Mouse (Mus musculus): ENCODE measurements around the gene Ift88. TPM values are rescaled to one million over a fixed set of nuclear protein-coding genes. Genes with fewer than 3 reads are reported as not detected.

Gene Ift88
- total and polyA plus RNA-seq, 3 experiments = 6.7 to 12.3 (median 8.1) TPM

DNA sequence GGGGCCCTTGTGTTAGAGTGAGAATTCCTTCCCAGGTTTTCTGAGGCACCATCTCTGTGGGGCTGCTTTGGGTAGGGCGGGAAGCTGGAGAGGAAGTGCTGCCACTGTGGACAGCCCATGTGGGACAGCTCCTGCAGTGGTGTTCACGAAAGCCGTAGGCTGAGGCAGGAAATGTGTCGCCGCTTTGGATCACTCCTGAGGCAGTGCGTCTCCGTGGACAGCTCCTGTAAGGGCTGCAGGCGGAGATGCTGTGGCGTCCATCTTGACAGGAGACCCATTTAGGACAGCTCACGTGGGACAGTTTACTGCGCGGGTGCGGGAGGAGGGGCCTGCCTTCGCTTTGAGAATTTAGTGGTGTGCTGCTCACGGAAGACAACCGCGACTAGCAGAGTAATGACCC is 121.7 kb downstream of the Ift88 start:
- H3K36me3 ChIP-seq (replicated peaks in 1 of 2; ENCODE audit: control insufficient read depth in 1 of 2, insufficient read depth in 1 of 2, low read length in 1 of 2) = peaks cover 15 to 33% of the 10 kb centered on the region in 2 experiments
- no peak overlapping the region for H3K4me3 ChIP-seq (replicated peaks in 1 of 3; ENCODE audit: low read depth in 2 of 3, low read length in 2 of 3, poor library complexity in 1 of 3)
- H3K27ac ChIP-seq (ENCODE audit: insufficient read depth, low read depth) = no peak overlapping the region
- no peak overlapping the region for H3K9ac ChIP-seq (ENCODE audit: insufficient read depth, low read depth)
- no peaks in the 10 kb centered on the region for H3K9me3 ChIP-seq (replicated peaks; ENCODE audit: low read length)
- no peaks in the 10 kb centered on the region for H3K79me2 ChIP-seq (replicated peaks; ENCODE audit: control insufficient read depth, extremely low read depth, insufficient read depth, poor library complexity, severe bottlenecking)
- TF ChIP-seq GABPA (IDR thresholded peaks at IDR 0.05; ENCODE audit: insufficient replicate concordance, low read depth, low read length) (no peak), ELF1 (IDR thresholded peaks at IDR 0.05; ENCODE audit: low read depth, low read length) (no peak), PAX5 (IDR thresholded peaks at IDR 0.05; ENCODE audit: low read length) (no peak), ZC3H11A (IDR thresholded peaks at IDR 0.05; ENCODE audit: low read depth, low read length) (no peak), SIN3A (IDR thresholded peaks at IDR 0.05; ENCODE audit: low read length) (no peak), ETS1 (conservative IDR thresholded peaks at IDR 0.05; ENCODE audit: low read depth, low read length) (no peak), RAD21 (IDR thresholded peaks at IDR 0.05; ENCODE audit: low read depth, low read length) (no peak), CTCF (conservative IDR thresholded peaks at IDR 0.05 in 1 of 2, IDR thresholded peaks at IDR 0.05 in 1 of 2; ENCODE audit: low read depth in 2 of 2, low read length in 2 of 2) (no peak), MXI1 (IDR thresholded peaks at IDR 0.05; ENCODE audit: low read depth, low read length) (no peak), BHLHE40 (IDR thresholded peaks at IDR 0.05; ENCODE audit: low read depth, low read length) (no peak), POLR2A (IDR thresholded peaks at IDR 0.05; ENCODE audit: low read depth, low read length) (no peak), USF1 (IDR thresholded peaks at IDR 0.05; ENCODE audit: low read depth, low read length) (no peak)
- dilution Hi-C loops (cut with MboI; ENCODE audit: extremely low pct_ligation_motif_present, extremely low pct_unique_long_range_greater_than_20kb, low sequenced_read_pairs) = no loop called here
- H3K27me3 ChIP-seq (replicated peaks) = no peaks in the 10 kb centered on the region
- DNase-seq (ENCODE audit: extremely low read depth) = no peak
- in situ Hi-C loops (cut with MboI; ENCODE audit: low pct_ligation_motif_present, low pct_unique_long_range_greater_than_20kb, low sequenced_read_pairs) = no loop called here
- H3K4me1 ChIP-seq (ENCODE audit: control insufficient read depth in 1 of 2, insufficient read depth in 2 of 2) = peaks cover 0 to 13% of the 10 kb centered on the region in 2 experiments; a peak in 2 of 4 replicates
- no peak overlapping the region for H3K4me2 ChIP-seq (ENCODE audit: insufficient read depth, low read depth, poor library complexity, severe bottlenecking)

- DNase-seq (ENCODE audit: extremely low read depth) = no peak
- no peaks in the 10 kb centered on the region for H3K79me2 ChIP-seq (replicated peaks; ENCODE audit: control insufficient read depth, extremely low read depth, insufficient read depth, poor library complexity, severe bottlenecking)
- H3K4me2 ChIP-seq (ENCODE audit: insufficient read depth, low read depth, poor library complexity, severe bottlenecking) = no peak overlapping the region
- H3K27me3 ChIP-seq (replicated peaks) = no peaks in the 10 kb centered on the region
- in situ Hi-C loops (cut with MboI; ENCODE audit: low pct_ligation_motif_present, low pct_unique_long_range_greater_than_20kb, low sequenced_read_pairs) = no loop called here
- H3K9me3 ChIP-seq (replicated peaks; ENCODE audit: low read length) = no peaks in the 10 kb centered on the region
- H3K4me1 ChIP-seq (ENCODE audit: control insufficient read depth in 1 of 2, insufficient read depth in 2 of 2) = peaks cover 0 to 13% of the 10 kb centered on the region in 2 experiments; a peak in 2 of 4 replicates
- dilution Hi-C loops (cut with MboI; ENCODE audit: extremely low pct_ligation_motif_present, extremely low pct_unique_long_range_greater_than_20kb, low sequenced_read_pairs) = no loop called here
- no peak overlapping the region for H3K4me3 ChIP-seq (replicated peaks in 1 of 3; ENCODE audit: low read depth in 2 of 3, low read length in 2 of 3, poor library complexity in 1 of 3)
- no peak for TF ChIP-seq ZNF384 (IDR thresholded peaks at IDR 0.05; ENCODE audit: low read depth, low read length)
- H3K36me3 ChIP-seq (replicated peaks in 1 of 2; ENCODE audit: control insufficient read depth in 1 of 2, insufficient read depth in 1 of 2, low read length in 1 of 2) = peaks cover 15 to 38% of the 10 kb centered on the region in 2 experiments
- no peak overlapping the region for H3K27ac ChIP-seq (ENCODE audit: insufficient read depth, low read depth)
- H3K9ac ChIP-seq (ENCODE audit: insufficient read depth, low read depth) = no peak overlapping the region
These were observed 122.3 kb downstream of the Ift88 start for GRCm38 (mm10) chr14:57546131-57546530.

- DNase-seq (ENCODE audit: extremely low read depth) = no peak
These were observed 122.7 kb downstream of the Ift88 start for GRCm38 (mm10) chr14:57546557-57547021.

More at GRCm38 (mm10) chr14:57546557-57547021, 122.7 kb downstream of the Ift88 start:
- dilution Hi-C loops (cut with MboI; ENCODE audit: extremely low pct_ligation_motif_present, extremely low pct_unique_long_range_greater_than_20kb, low sequenced_read_pairs) (no loop called here), in situ Hi-C loops (cut with MboI; ENCODE audit: low pct_ligation_motif_present, low pct_unique_long_range_greater_than_20kb, low sequenced_read_pairs) (no loop called here)
- TF ChIP-seq USF1 (IDR thresholded peaks at IDR 0.05; ENCODE audit: low read depth, low read length) (no peak), ZC3H11A (IDR thresholded peaks at IDR 0.05; ENCODE audit: low read depth, low read length) (no peak), E2F4 (IDR thresholded peaks at IDR 0.05; ENCODE audit: insufficient replicate concordance, low read depth, low read length) (no peak), POLR2AphosphoS2 (IDR thresholded peaks at IDR 0.05; ENCODE audit: low read depth, low read length) (no peak), PAX5 (IDR thresholded peaks at IDR 0.05; ENCODE audit: low read length) (no peak), SMC3 (IDR thresholded peaks at IDR 0.05; ENCODE audit: low read depth, low read length) (no peak), EP300 (IDR thresholded peaks at IDR 0.05; ENCODE audit: low read length) (no peak), CHD2 (IDR thresholded peaks at IDR 0.05; ENCODE audit: low read length) (no peak), RCOR1 (conservative IDR thresholded peaks at IDR 0.05; ENCODE audit: low read depth, low read length) (no peak), ETS1 (conservative IDR thresholded peaks at IDR 0.05; ENCODE audit: low read depth, low read length) (no peak), MAZ (IDR thresholded peaks at IDR 0.05; ENCODE audit: low read depth, low read length) (no peak)
- Histone ChIP-seq H3K27me3 (replicated peaks) (no peaks in the 10 kb centered on the region), H3K4me2 (ENCODE audit: insufficient read depth, low read depth, poor library complexity, severe bottlenecking) (no peak overlapping the region), H3K79me2 (replicated peaks; ENCODE audit: control insufficient read depth, extremely low read depth, insufficient read depth, poor library complexity, severe bottlenecking) (no peaks in the 10 kb centered on the region), H3K9ac (ENCODE audit: insufficient read depth, low read depth) (no peak overlapping the region), H3K9me3 (replicated peaks; ENCODE audit: low read length) (no peaks in the 10 kb centered on the region), H3K27ac (ENCODE audit: insufficient read depth, low read depth) (no peak overlapping the region), H3K4me3 (replicated peaks in 1 of 3; ENCODE audit: low read depth in 2 of 3, low read length in 2 of 3, poor library complexity in 1 of 3) (no peak overlapping the region), H3K36me3 (replicated peaks in 1 of 2; ENCODE audit: control insufficient read depth in 1 of 2, insufficient read depth in 1 of 2, low read length in 1 of 2) (peaks cover 15 to 38% of the 10 kb centered on the region in 2 experiments), H3K4me1 (ENCODE audit: control insufficient read depth in 1 of 2, insufficient read depth in 2 of 2) (peaks cover 0 to 13% of the 10 kb centered on the region in 2 experiments; a peak in 2 of 4 replicates)
